Mouse (Mus musculus) small intestine, adult 2 months (tissue): ENCODE measurements around the gene Disp1. TPM values are rescaled to one million over a fixed set of nuclear protein-coding genes. Genes with fewer than 3 reads are reported as not detected.

Source experiments
- H3K27ac ChIP-seq: fragments of 200-500 bp; 2 replicates; pipeline ENCODE4 v1.5.1; 2012; ENCODE audit warnings: low read depth, low read length, control low read depth, inconsistent platforms; ENCODE audit not compliant: insufficient read depth
- H3K27me3 ChIP-seq: fragments of 200-500 bp; 2 replicates; pipeline ENCODE4 v1.6.1; 2012; ENCODE audit warnings: mild to moderate bottlenecking, moderate library complexity, low read length, inconsistent platforms; ENCODE audit not compliant: control insufficient read depth, insufficient read depth
- H3K36me3 ChIP-seq: fragments of 200-500 bp; 2 replicates; pipeline ENCODE4 v1.6.1; 2012; ENCODE audit warnings: mild to moderate bottlenecking, low read length, control low read depth, inconsistent platforms; ENCODE audit not compliant: control insufficient read depth, insufficient read depth
- H3K4me1 ChIP-seq: fragments of 200-500 bp; 2 replicates; pipeline ENCODE4 v1.6.1; 2012; ENCODE audit warnings: low read length, inconsistent platforms, mixed read lengths; ENCODE audit not compliant: control insufficient read depth, insufficient read depth, insufficient read length
- H3K4me3 ChIP-seq: fragments of 200-500 bp; 2 replicates; pipeline ENCODE4 v1.5.1; 2012; ENCODE audit warnings: low read depth, mild to moderate bottlenecking, control low read depth, inconsistent platforms, low read length, moderate library complexity
- CTCF ChIP-seq: fragments of 200-500 bp; IDR thresholded peaks from 2 replicates; pipeline ENCODE4 v1.5.1; 2012; ENCODE audit warnings: low read depth, mild to moderate bottlenecking, control low read depth, inconsistent platforms, low read length, moderate library complexity, mixed read lengths; ENCODE audit not compliant: insufficient replicate concordance, insufficient read length; ENCODE audit errors: extremely low read depth
- POLR2A ChIP-seq: fragments of 200-500 bp; IDR thresholded peaks from 2 replicates; pipeline ENCODE4 v1.6.1; 2012; ENCODE audit warnings: low read depth, mild to moderate bottlenecking, control low read depth, inconsistent platforms, low read length, moderate library complexity
- WGBS: fragments of 180-500 bp; shearing (Covaris S2); methylation state at CpG from one replicate; pipeline ENCODE4 v1.1.7; 2018; 5-methylcytosine and 5-hydroxymethylcytosine counted together
- polyA plus RNA-seq: library from polyadenylated mRNA; depleted of rRNA; stranded (reverse); fragments of >200 nt; gene quantifications from 2 replicates; pipeline ENCODE4 v1.2.3, GENCODE M21; 2012

The Disp1 gene
- polyA plus RNA-seq, 1 experiment = 6.3 TPM

DNA sequence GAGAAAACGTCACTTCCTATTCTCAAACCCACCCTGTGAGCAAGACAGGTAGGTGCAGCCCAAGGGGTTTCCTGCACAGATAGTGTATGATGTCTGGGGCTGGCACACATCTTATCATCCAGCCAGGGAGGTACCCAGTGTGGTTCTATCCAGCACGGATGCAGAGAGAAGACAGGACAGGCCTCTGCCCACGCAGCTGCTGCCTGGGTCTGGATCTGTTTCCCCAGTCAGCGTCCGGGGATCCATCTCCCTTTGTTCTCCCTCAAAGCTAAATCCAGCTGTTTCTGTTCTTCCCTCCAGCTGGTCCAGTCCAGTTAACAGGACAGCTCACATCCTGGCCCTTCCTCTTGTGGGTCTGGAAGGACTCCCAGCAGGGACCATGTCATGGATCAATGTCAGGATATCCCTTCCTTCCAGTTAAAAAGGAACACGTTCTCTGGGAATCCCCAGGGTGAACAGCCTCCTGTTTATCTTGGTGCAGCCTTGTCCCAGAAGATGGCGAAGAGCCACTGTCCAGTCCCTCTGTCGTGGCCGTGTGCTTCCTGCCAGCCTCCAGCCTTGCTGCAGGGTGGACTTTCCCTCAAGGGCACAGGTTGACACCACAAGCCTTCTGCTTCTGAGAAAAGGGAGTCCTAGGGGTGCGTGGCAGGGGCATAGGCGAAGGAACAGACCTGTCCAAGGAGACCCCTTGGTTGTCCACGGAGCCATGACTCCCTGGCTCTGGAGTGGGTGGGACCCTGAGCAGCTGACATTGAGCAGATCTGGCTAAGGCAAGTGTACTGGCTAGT is 148.9 kb downstream of the Disp1 start:
- Histone ChIP-seq H3K27me3 (no peaks in the 10 kb centered on the region), H3K36me3 (no peaks in the 10 kb centered on the region), H3K4me1 (peaks cover 11% of the 10 kb centered on the region; the same call in 1 of the 2 replicates), H3K4me3 (no peak overlapping the region), H3K27ac (peak overlapping the region; percentile 49; the same call in 1 of the 2 replicates)
- WGBS = 73% methylated on average over 12 of the region's 12 CpGs
- TF ChIP-seq POLR2A = no peak
- TF ChIP-seq CTCF = no peak

DNA sequence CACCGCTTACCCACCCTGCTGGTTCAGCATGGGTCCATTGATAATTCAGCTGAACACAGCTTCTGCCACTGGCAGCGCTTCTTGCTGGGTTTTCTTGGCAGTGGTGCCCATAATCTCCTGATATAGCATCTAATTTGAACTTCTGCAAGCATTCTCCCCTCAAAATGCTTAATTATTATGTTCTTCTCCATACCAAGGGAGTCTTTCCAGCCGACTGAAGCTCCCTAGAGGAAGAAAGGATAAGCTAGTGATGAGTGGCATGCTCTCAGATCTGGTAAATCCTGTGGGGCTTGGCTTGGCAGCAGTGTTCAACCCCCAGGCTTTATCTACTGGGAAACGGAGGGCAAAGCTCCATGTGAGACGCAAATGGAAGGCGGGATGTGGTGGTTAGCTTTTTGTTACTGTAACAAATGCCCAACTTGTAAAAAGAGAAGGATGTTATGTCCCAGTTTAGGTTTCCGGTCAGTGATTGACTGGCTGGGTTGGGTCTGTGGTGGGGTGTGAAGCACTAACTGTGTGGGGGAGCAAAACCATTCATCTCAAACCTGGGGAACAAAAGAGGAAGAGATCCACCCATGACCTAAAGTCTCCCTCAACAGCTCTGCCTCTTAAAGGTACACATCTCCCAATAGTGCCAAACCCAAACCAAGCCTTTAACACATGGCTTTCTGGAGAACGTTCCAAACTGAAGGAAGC is 151.2 kb downstream of the Disp1 start:
- 89% methylated on average over 8 of the region's 8 CpGs for WGBS
- H3K36me3 ChIP-seq = no peaks in the 10 kb centered on the region
- no peaks in the 10 kb centered on the region for H3K27me3 ChIP-seq
- H3K4me1 ChIP-seq = peaks cover 6% of the 10 kb centered on the region; the same call in 1 of the 2 replicates
- TF ChIP-seq POLR2A (no peak), CTCF (no peak)
- no peak overlapping the region for H3K27ac ChIP-seq
- no peak overlapping the region for H3K4me3 ChIP-seq

DNA sequence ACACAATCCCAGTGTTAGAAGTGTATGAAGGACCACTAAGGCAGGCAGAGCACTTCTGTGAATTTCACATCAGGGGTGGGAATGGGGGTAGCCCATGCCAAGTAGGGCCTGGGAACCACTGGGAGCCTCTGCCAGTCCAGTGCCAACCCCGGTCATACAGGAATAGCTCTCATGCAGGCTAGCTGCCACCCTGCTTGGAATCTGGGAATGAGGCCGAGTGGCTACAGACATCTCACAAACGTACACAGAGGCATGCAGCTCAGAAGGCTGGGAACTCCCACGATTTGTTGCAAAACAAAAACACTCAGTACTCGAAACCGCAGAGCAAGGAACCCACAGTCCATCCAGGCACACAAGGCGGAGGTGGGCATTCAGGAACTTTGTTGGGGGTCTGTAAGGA is 153.5 kb downstream of the Disp1 start:
- Histone ChIP-seq H3K4me3 (no peak overlapping the region), H3K27me3 (no peaks in the 10 kb centered on the region), H3K27ac (no peak overlapping the region), H3K36me3 (no peaks in the 10 kb centered on the region), H3K4me1 (peaks cover 5% of the 10 kb centered on the region; the same call in 1 of the 2 replicates)
- TF ChIP-seq POLR2A (no peak), CTCF (no peak)
- 79% methylated on average over 7 of the region's 7 CpGs for WGBS

DNA sequence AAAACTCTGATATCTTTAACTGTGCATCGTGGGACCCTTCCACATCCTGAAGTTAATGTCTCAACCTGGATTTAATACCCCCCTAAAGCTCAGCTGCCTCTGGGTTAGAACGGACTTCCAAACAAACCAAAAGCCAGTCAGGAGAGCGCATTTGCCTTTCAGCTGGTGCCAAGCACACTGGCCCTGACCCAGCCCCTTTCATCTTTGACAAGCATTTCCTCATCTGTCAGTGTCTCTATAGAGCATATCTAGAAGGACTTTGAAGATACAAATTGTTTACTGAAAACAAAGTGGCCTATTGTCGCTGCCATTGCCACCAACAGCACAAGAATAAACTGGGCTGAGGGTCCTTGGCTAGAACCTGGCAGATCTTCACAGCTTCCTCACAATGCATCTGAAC is 154.3 kb downstream of the Disp1 start:
- Histone ChIP-seq H3K27me3 (no peaks in the 10 kb centered on the region), H3K36me3 (no peaks in the 10 kb centered on the region)
- WGBS = 64% methylated on average over 4 of the region's 4 CpGs

DNA sequence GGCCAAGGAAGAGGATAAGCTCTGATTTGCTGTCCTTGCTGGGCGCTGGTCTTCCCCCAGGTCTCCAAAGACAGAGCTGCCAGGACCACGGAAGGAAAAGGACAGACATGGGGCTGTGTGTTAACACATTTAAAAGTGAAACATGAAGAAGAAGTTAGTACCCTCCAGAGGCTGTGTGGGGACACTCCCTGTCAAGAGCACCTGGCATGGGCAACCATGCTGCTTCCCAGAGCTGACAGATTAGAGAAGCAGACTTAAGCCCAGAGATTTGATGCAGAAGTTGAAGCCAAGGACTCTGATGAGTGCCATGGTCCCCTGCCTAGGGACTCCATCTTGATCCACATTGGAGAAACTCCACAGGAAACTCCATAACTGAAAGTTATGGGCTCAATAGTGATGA is 160.7 kb downstream of the Disp1 start:
- TF ChIP-seq CTCF (no peak), POLR2A (no peak)
- Histone ChIP-seq H3K27me3 (no peaks in the 10 kb centered on the region), H3K4me3 (no peak overlapping the region), H3K27ac (no peak overlapping the region), H3K36me3 (no peaks in the 10 kb centered on the region), H3K4me1 (peaks cover 5% of the 10 kb centered on the region; the same call in 1 of the 2 replicates)
- 80% methylated on average over 2 of the region's 2 CpGs for WGBS

More for the DNA sequence above, 154.3 kb downstream of the Disp1 start:
- Histone ChIP-seq H3K4me1 (peaks cover under 1% of the 10 kb centered on the region; the same call in 1 of the 2 replicates), H3K27ac (no peak overlapping the region), H3K4me3 (no peak overlapping the region)
- TF ChIP-seq CTCF = no peak
- TF ChIP-seq POLR2A = no peak

DNA sequence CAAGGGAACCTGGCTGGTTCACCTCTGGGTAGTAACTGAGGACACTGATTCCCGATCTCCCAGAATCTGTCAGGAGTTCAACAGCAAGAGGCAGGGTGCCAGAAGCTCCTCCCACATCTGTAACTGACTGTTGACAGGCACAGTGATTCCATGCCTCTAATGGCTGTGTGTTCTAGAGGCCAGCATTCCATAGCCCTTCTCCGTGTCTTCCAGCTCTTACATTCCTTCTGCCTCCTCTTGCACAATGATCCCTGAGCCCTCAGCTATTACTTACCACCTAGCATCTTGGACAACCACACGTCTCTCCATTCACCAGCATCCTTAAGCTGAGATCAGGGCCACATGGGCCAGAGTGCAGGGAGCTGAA is 165.1 kb downstream of the Disp1 start:
- H3K36me3 ChIP-seq = no peaks in the 10 kb centered on the region
- TF ChIP-seq CTCF = no peak
- TF ChIP-seq POLR2A = no peak
- 25% methylated on average over 3 of the region's 3 CpGs for WGBS
- no peak overlapping the region for H3K4me3 ChIP-seq
- no peaks in the 10 kb centered on the region for H3K27me3 ChIP-seq
- H3K27ac ChIP-seq = no peak overlapping the region
- H3K4me1 ChIP-seq = peaks cover 10% of the 10 kb centered on the region; the same call in 1 of the 2 replicates

DNA sequence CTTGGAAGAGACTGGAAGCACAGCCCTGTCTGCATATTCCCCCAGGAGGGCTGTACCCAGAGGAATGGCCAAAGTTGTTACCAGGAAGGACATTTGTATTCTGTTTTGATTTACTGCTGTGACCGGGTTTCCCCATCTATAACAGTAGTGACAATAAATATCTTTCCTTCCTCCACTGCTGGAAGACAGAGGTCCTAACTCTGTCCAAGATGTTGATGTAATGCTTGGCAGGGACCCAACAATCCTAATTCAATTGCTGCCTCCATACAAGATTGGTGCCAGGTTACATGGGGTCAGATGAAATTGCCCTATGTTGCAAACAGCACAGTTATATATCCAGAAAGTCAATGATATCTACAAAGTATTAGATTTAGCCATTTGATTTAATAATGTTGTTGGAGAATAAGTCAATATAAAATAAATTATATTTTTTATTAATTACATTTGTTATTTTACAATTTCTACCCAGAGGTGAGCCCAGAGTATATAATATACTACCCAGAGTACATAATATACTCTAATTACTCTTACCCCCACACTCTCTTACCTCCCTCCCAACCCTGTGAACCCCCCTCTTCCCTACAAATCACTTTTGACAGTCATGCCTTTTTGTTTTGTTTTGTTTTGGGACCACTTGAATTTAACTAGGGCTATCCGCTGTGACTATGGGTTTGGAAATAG is 165.6 kb downstream of the Disp1 start:
- Histone ChIP-seq H3K36me3 (no peaks in the 10 kb centered on the region), H3K4me1 (peaks cover 10% of the 10 kb centered on the region; the same call in 1 of the 2 replicates), H3K27ac (no peak overlapping the region), H3K27me3 (no peaks in the 10 kb centered on the region), H3K4me3 (no peak overlapping the region)
- 43% methylated on average over 2 of the region's 2 CpGs for WGBS
- no peak for TF ChIP-seq POLR2A
- no peak for TF ChIP-seq CTCF
